Mouse (Mus musculus): ENCODE results near the gene Ndc1. TPM values are rescaled to one million over a fixed set of nuclear protein-coding genes. Genes with fewer than 3 reads are reported as not detected.

Gene Ndc1
- total and polyA plus RNA-seq, 3 experiments: 10.2 to 15.4 (median 11.3) TPM

GRCm38 (mm10) chr4:107336356-107336755, 31.2 kb upstream of the Ndc1 start:
- H3K79me2 ChIP-seq (replicated peaks; ENCODE audit: control insufficient read depth, insufficient read depth, low read length): no peaks in the 10 kb centered on the region
- no peaks in the 10 kb centered on the region for H3K27me3 ChIP-seq (ENCODE audit: control insufficient read depth, insufficient read depth, low read length)
- intact Hi-C loops (cut with DNase I): no loop called here
- TF ChIP-seq EP300 (IDR thresholded peaks at IDR 0.05; ENCODE audit: insufficient read depth, low read depth, low read length) (no peak), CTCF (IDR thresholded peaks at IDR 0.05) (no peak), POLR2A (IDR thresholded peaks at IDR 0.05; ENCODE audit: insufficient read depth, low read depth, low read length) (no peak)
- no peaks in the 10 kb centered on the region for H3K4me1 ChIP-seq (ENCODE audit: control insufficient read depth, insufficient read depth, low read length)
- H3K27ac ChIP-seq: no peak overlapping the region
- H3K4me3 ChIP-seq: no peak overlapping the region
- H3K36me3 ChIP-seq (ENCODE audit: control insufficient read depth, insufficient read depth, low read length): no peaks in the 10 kb centered on the region
- DNase-seq: no peak
- H3K9ac ChIP-seq (ENCODE audit: low read depth, low read length): no peak overlapping the region
- WGBS: 49% methylated on average over 8 of the region's 8 CpGs

- Histone ChIP-seq H3K4me3 (no peak overlapping the region), H3K27ac (no peak overlapping the region), H3K9ac (ENCODE audit: low read depth, low read length) (no peak overlapping the region), H3K4me1 (ENCODE audit: control insufficient read depth, insufficient read depth, low read length) (no peaks in the 10 kb centered on the region), H3K27me3 (ENCODE audit: control insufficient read depth, insufficient read depth, low read length) (no peaks in the 10 kb centered on the region), H3K79me2 (replicated peaks; ENCODE audit: control insufficient read depth, insufficient read depth, low read length) (no peaks in the 10 kb centered on the region), H3K36me3 (ENCODE audit: control insufficient read depth, insufficient read depth, low read length) (no peaks in the 10 kb centered on the region)
- intact Hi-C loops (cut with DNase I): no loop called here
- WGBS: 91% methylated on average over 5 of the region's 5 CpGs
- DNase-seq: no peak
- TF ChIP-seq POLR2A (IDR thresholded peaks at IDR 0.05; ENCODE audit: insufficient read depth, low read depth, low read length) (no peak), EP300 (IDR thresholded peaks at IDR 0.05; ENCODE audit: insufficient read depth, low read depth, low read length) (no peak), CTCF (IDR thresholded peaks at IDR 0.05) (no peak)
These were observed 30.1 kb upstream of the Ndc1 start for GRCm38 (mm10) chr4:107337455-107337854.

GRCm38 (mm10) chr4:107341354-107341753, 26.2 kb upstream of the Ndc1 start:
- H3K4me3 ChIP-seq: no peak overlapping the region
- WGBS: 73% methylated on average over 5 of the region's 5 CpGs
- DNase-seq: no peak
- intact Hi-C loops (cut with DNase I): no loop called here
- H3K36me3 ChIP-seq (ENCODE audit: control insufficient read depth, insufficient read depth, low read length): no peaks in the 10 kb centered on the region
- H3K27ac ChIP-seq: no peak overlapping the region
- H3K4me1 ChIP-seq (ENCODE audit: control insufficient read depth, insufficient read depth, low read length): no peaks in the 10 kb centered on the region
- no peaks in the 10 kb centered on the region for H3K79me2 ChIP-seq (replicated peaks; ENCODE audit: control insufficient read depth, insufficient read depth, low read length)
- no peak for TF ChIP-seq POLR2A (IDR thresholded peaks at IDR 0.05; ENCODE audit: insufficient read depth, low read depth, low read length)
- TF ChIP-seq EP300 (IDR thresholded peaks at IDR 0.05; ENCODE audit: insufficient read depth, low read depth, low read length): no peak
- no peak for TF ChIP-seq CTCF (IDR thresholded peaks at IDR 0.05)
- H3K9ac ChIP-seq (ENCODE audit: low read depth, low read length): no peak overlapping the region
- H3K27me3 ChIP-seq (ENCODE audit: control insufficient read depth, insufficient read depth, low read length): no peaks in the 10 kb centered on the region

- Histone ChIP-seq H3K4me3 (no peak overlapping the region), H3K4me1 (ENCODE audit: control insufficient read depth, insufficient read depth, low read length) (no peaks in the 10 kb centered on the region), H3K27me3 (ENCODE audit: control insufficient read depth, insufficient read depth, low read length) (no peaks in the 10 kb centered on the region), H3K27ac (no peak overlapping the region), H3K79me2 (replicated peaks; ENCODE audit: control insufficient read depth, insufficient read depth, low read length) (no peaks in the 10 kb centered on the region), H3K36me3 (ENCODE audit: control insufficient read depth, insufficient read depth, low read length) (no peaks in the 10 kb centered on the region), H3K9ac (ENCODE audit: low read depth, low read length) (no peak overlapping the region)
- no peak for TF ChIP-seq EP300 (IDR thresholded peaks at IDR 0.05; ENCODE audit: insufficient read depth, low read depth, low read length)
- TF ChIP-seq POLR2A (IDR thresholded peaks at IDR 0.05; ENCODE audit: insufficient read depth, low read depth, low read length): no peak
- no peak for TF ChIP-seq CTCF (IDR thresholded peaks at IDR 0.05)
- DNase-seq: no peak
- 90% methylated on average over 7 of the region's 7 CpGs for WGBS
- intact Hi-C loops (cut with DNase I): no loop called here
These were observed 23.0 kb upstream of the Ndc1 start for GRCm38 (mm10) chr4:107344612-107345011.

- 84% methylated on average over 6 of the region's 6 CpGs for WGBS
- no peaks in the 10 kb centered on the region for H3K36me3 ChIP-seq (ENCODE audit: control insufficient read depth, insufficient read depth, low read length)
- no peak for DNase-seq
- H3K4me1 ChIP-seq (ENCODE audit: control insufficient read depth, insufficient read depth, low read length): no peaks in the 10 kb centered on the region
- no peaks in the 10 kb centered on the region for H3K79me2 ChIP-seq (replicated peaks; ENCODE audit: control insufficient read depth, insufficient read depth, low read length)
- intact Hi-C loops (cut with DNase I): no loop called here
- H3K27me3 ChIP-seq (ENCODE audit: control insufficient read depth, insufficient read depth, low read length): no peaks in the 10 kb centered on the region
- no peak for TF ChIP-seq EP300 (IDR thresholded peaks at IDR 0.05; ENCODE audit: insufficient read depth, low read depth, low read length)
- no peak for TF ChIP-seq POLR2A (IDR thresholded peaks at IDR 0.05; ENCODE audit: insufficient read depth, low read depth, low read length)
- TF ChIP-seq CTCF (IDR thresholded peaks at IDR 0.05): no peak
- H3K27ac ChIP-seq: no peak overlapping the region
- no peak overlapping the region for H3K9ac ChIP-seq (ENCODE audit: low read depth, low read length)
- H3K4me3 ChIP-seq: no peak overlapping the region
These were observed 20.4 kb upstream of the Ndc1 start for GRCm38 (mm10) chr4:107347221-107347620.

- Histone ChIP-seq H3K79me2 (replicated peaks; ENCODE audit: control insufficient read depth, insufficient read depth, low read length) (no peaks in the 10 kb centered on the region), H3K9ac (ENCODE audit: low read depth, low read length) (no peak overlapping the region), H3K27ac (no peak overlapping the region), H3K27me3 (ENCODE audit: control insufficient read depth, insufficient read depth, low read length) (no peaks in the 10 kb centered on the region), H3K36me3 (ENCODE audit: control insufficient read depth, insufficient read depth, low read length) (no peaks in the 10 kb centered on the region), H3K4me3 (no peak overlapping the region), H3K4me1 (ENCODE audit: control insufficient read depth, insufficient read depth, low read length) (no peaks in the 10 kb centered on the region)
- no peak for TF ChIP-seq EP300 (IDR thresholded peaks at IDR 0.05; ENCODE audit: insufficient read depth, low read depth, low read length)
- TF ChIP-seq POLR2A (IDR thresholded peaks at IDR 0.05; ENCODE audit: insufficient read depth, low read depth, low read length): no peak
- no peak for TF ChIP-seq CTCF (IDR thresholded peaks at IDR 0.05)
- intact Hi-C loops (cut with DNase I): loop anchor here (2.0 kb wide), 1 partner anchor 96 kb away; the partner anchor contains the start of genes Hspb11 and Lrrc42
- DNase-seq: no peak
- 70% methylated on average over 20 of the region's 20 CpGs for WGBS
These were observed 18.9 kb upstream of the Ndc1 start for GRCm38 (mm10) chr4:107348529-107349310.

Measured in heart, adult 2 months (tissue).